Mouse (Mus musculus): ENCODE results near the gene 2900011O08Rik.

Gene 2900011O08Rik

GRCm38 (mm10) chr16:14004170-14004569 lies 17.8 kb downstream of the 2900011O08Rik start:
- in situ Hi-C loops (cut with MboI, MseI): loop anchor here (10.0 kb wide), 1 partner anchor 771 kb away; no protein-coding TSS in a partner anchor

- in situ Hi-C loops (cut with MboI, MseI): loop anchor here (10.0 kb wide), 1 partner anchor 770 kb away; no protein-coding TSS in a partner anchor
Measured at GRCm38 (mm10) chr16:14004726-14005125, 18.3 kb downstream of the 2900011O08Rik start.

DNA sequence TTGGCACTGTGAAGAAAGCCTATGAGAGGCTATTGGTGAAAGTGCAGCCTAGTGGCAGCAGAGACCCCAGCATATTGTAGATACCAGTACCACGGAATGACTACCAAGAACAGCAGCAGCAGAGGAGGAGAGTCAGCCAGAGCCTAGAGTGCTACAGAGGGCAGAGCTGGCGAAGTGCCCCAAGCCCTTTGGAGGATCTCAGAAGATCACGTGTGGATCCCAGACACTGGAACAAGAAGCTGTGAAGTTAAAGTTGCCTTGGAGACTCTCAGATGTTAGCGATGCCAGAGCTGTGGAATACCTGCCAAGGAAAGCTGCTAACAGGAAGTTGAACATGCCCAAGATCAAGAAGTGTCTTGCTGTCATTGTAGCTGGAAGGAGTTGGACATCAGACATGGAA lies 18.9 kb downstream of the 2900011O08Rik start:
- in situ Hi-C loops (cut with MboI, MseI): loop anchor here (10.0 kb wide), 1 partner anchor 770 kb away; no protein-coding TSS in a partner anchor

- in situ Hi-C loops (cut with MboI, MseI): loop anchor here (10.0 kb wide), 1 partner anchor 767 kb away; no protein-coding TSS in a partner anchor
Measured at GRCm38 (mm10) chr16:14008081-14008480, 21.7 kb downstream of the 2900011O08Rik start.

DNA sequence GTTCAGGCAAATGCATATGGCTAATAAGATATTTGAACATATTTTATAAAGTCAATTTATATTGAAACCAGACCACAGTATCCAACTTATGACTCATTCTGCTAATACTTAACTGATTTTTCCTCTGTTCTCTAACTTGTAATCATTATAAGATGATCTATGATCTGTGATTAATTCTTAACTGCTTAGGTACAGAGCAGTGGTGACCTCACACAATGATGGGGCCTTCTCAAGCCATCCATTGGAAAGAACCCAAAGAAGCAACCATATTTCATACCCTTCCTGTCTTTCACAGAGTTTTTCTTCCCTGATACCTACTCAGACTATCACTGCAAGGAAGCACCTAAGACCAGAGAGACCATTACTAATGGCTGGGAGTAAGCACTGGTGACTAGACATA lies 22.3 kb downstream of the 2900011O08Rik start:
- in situ Hi-C loops (cut with MboI, MseI): loop anchor here (10.0 kb wide), 1 partner anchor 766 kb away; no protein-coding TSS in a partner anchor

GRCm38 (mm10) chr16:14009966-14010365 lies 23.6 kb downstream of the 2900011O08Rik start:
- in situ Hi-C loops (cut with MboI, MseI): loop anchor here (10.0 kb wide), 1 partner anchor 765 kb away; no protein-coding TSS in a partner anchor

DNA sequence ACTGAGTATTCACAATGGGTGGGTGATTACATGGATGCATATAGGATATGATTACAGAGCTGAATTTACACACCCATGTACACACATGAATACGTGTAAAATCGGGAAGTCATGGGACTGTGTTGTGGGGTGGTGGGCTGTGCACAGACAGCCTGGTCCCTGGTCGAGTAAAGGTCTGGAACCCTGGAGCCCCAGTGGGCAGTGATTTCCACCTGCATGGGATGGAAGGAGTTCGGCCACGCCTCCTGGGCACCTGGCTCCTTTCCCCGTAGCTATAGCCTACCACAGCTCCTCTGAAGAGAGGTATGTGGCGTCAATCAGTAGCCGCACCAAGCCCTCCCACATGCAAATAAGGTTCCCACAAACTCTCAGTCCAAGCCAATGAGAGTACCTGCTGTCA lies 30.9 kb downstream of the 2900011O08Rik start:
- in situ Hi-C loops (cut with MboI, MseI): no loop called here

DNA sequence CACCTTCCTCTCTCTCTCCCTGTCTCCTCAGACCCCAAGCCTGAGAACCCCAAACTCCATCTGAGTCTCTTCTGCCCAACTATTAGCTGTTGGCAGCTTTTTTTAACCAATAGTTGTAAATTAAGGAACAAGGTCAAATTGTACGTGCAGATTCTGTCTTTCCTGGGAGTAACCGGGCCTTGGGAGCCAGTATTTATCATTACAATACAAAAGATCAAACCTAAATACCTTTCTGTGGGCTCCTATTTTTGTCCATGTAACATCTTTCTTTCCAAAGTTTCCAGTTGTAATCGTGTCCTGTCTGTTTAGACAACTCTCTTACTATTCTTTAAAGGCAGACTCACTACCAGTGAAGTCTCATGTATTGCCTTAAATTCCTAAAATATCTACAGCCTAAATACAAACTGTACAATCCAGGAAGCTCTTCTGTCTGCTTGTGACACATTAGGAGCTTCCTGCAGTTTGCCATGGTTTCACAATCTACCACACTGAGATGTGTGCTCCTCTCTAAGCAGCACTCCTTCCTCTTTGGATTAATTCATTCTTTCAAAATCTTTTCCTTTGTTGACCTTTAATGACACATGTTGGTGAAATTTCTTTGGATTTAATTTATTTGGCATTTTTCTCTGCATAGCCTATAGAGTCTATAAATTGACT lies 34.9 kb downstream of the 2900011O08Rik start:
- in situ Hi-C loops (cut with MboI, MseI): no loop called here

- in situ Hi-C loops (cut with MboI, MseI): no loop called here
Measured at GRCm38 (mm10) chr16:14025091-14025990, 38.9 kb downstream of the 2900011O08Rik start.

- in situ Hi-C loops (cut with MboI, MseI): no loop called here
Measured at GRCm38 (mm10) chr16:14029072-14029471, 42.7 kb downstream of the 2900011O08Rik start.

- in situ Hi-C loops (cut with MboI, MseI): no loop called here
Measured at GRCm38 (mm10) chr16:14029851-14030250, 43.4 kb downstream of the 2900011O08Rik start.

DNA sequence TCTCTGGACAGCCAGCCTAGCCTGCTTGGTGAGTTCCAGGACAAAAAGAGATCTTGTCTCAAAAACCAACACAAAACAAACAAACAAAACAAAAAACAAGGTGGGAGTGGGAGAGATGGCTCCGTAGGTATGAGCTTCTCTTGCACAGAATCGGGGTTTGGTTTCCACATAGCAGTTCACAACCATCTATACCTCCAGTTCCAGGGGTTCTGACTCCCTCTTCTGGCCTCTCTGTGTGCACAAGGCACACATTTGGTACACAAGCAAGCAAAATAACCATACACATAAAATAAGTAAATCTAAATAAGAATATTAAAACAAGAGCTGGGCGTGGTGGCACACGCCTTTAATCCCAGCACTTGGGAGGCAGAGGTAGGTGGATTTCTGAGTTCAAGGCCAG lies 44.2 kb downstream of the 2900011O08Rik start:
- in situ Hi-C loops (cut with MboI, MseI): no loop called here

GRCm38 (mm10) chr16:14033076-14033475 lies 46.7 kb downstream of the 2900011O08Rik start:
- in situ Hi-C loops (cut with MboI, MseI): no loop called here

GRCm38 (mm10) chr16:14042421-14042820 lies 56.0 kb downstream of the 2900011O08Rik start:
- in situ Hi-C loops (cut with MboI, MseI): loop anchor here (5.0 kb wide), 1 partner anchor 50 kb away; no protein-coding TSS in a partner anchor

GRCm38 (mm10) chr16:14044695-14045094 lies 58.3 kb downstream of the 2900011O08Rik start:
- in situ Hi-C loops (cut with MboI, MseI): loop anchor here (5.0 kb wide), 1 partner anchor 52 kb away; no protein-coding TSS in a partner anchor

- in situ Hi-C loops (cut with MboI, MseI): no loop called here
Measured at GRCm38 (mm10) chr16:14046224-14046756, 59.9 kb downstream of the 2900011O08Rik start.

DNA sequence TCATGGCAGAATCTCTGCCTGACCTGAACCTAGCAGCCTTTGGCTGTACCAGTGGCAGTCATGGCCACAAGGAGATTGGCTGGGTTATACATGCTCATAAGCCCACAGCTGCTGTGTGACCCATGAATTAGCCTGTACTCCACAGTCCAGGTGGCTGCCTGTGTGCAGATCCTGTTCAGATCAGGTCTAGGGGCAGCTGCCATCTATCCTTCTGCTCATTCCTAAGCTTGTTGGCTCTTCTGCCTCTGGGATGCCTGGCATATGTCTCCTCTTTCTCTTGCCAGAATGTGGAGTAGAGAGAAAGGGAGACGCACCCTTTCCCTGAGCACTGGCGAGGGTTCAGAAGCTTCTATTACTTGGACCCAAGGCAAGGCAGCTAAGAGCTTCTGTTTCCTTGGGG lies 65.8 kb downstream of the 2900011O08Rik start:
- in situ Hi-C loops (cut with MboI, MseI): no loop called here

- in situ Hi-C loops (cut with MboI, MseI): no loop called here
Measured at GRCm38 (mm10) chr16:14053116-14053515, 66.7 kb downstream of the 2900011O08Rik start.

GRCm38 (mm10) chr16:14055271-14055670 lies 68.9 kb downstream of the 2900011O08Rik start:
- in situ Hi-C loops (cut with MboI, MseI): no loop called here

GRCm38 (mm10) chr16:14056734-14057133 lies 70.3 kb downstream of the 2900011O08Rik start:
- in situ Hi-C loops (cut with MboI, MseI): no loop called here

- in situ Hi-C loops (cut with MboI, MseI): no loop called here
Measured at GRCm38 (mm10) chr16:14058541-14058940, 72.1 kb downstream of the 2900011O08Rik start.
